Mouse (Mus musculus): ENCODE data around the gene Tesk2.

The Tesk2 gene

GRCm38 (mm10) chr4:116840096-116840495, 119.3 kb downstream of the Tesk2 start:
- in situ Hi-C loops (cut with MboI, MseI) = loop anchor here in 1 of 2 experiments (10.0 kb wide), 1 partner anchor 265 kb away; no protein-coding TSS in a partner anchor

DNA sequence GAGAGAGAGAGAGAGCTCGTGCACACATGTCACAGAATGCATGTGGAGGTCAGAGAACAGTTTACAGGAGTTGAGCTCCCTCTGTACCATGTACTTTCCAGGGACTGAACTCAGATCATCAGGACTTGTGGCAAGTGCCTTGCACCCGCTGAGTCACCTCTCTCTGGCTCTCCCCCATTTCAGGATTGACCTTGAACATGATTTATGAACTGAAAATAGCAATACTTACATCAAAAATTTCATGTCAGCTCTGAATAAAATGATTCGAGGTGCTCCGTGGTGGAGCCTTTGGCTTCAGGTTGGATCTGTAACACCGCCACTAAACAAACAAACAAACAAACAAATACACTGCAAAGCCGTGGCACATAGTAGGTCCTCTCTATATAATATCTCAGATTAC, 120.1 kb downstream of the Tesk2 start:
- in situ Hi-C loops (cut with MboI, MseI) = loop anchor here in 1 of 2 experiments (10.0 kb wide), 1 partner anchor 264 kb away; no protein-coding TSS in a partner anchor

GRCm38 (mm10) chr4:116844324-116844723, 123.6 kb downstream of the Tesk2 start:
- in situ Hi-C loops (cut with MboI, MseI) = loop anchor here in 1 of 2 experiments (10.0 kb wide), 1 partner anchor 260 kb away; no protein-coding TSS in a partner anchor

- in situ Hi-C loops (cut with MboI, MseI) = loop anchor here in 1 of 2 experiments (10.0 kb wide), 1 partner anchor 255 kb away; no protein-coding TSS in a partner anchor
Observed at GRCm38 (mm10) chr4:116849901-116850300, 129.2 kb downstream of the Tesk2 start.

- in situ Hi-C loops (cut with MboI, MseI) = no loop called here
Observed at GRCm38 (mm10) chr4:116854286-116854685, 133.5 kb downstream of the Tesk2 start.
